Mouse (Mus musculus) midbrain, embryonic 13.5 days (tissue): Measurements from ENCODE around the gene Trappc6a. TPM values are rescaled to one million over a fixed set of nuclear protein-coding genes. Genes with fewer than 3 reads are reported as not detected.
A peak's percentile ranks its signal among the peaks of the same experiment; 100 is the strongest.

ENCODE experiments used
- ATAC-seq: fragments of 200-750 bp; cut with Nextera tagmentation; 2 replicates; pipeline ENCODE4 v1.8.0; 2017; ENCODE audit warnings: mild to moderate bottlenecking, moderate TSS enrichment, moderate library complexity
- H3K27ac ChIP-seq: fragments of 300-500 bp; sonication (generic); 2 replicates; pipeline ENCODE4 v1.5.1; 2015; ENCODE audit warnings: inconsistent platforms, mild to moderate bottlenecking, moderate library complexity
- H3K27me3 ChIP-seq: fragments of 300-500 bp; sonication (generic); 2 replicates; pipeline ENCODE4 v1.6.1; 2015; ENCODE audit warnings: mild to moderate bottlenecking, inconsistent platforms
- H3K36me3 ChIP-seq: fragments of 300-500 bp; sonication (generic); 2 replicates; pipeline ENCODE4 v1.6.1; 2015; ENCODE audit warnings: mild to moderate bottlenecking, inconsistent platforms
- H3K4me1 ChIP-seq: fragments of 300-500 bp; sonication (generic); replicated peaks from 2 replicates; pipeline ENCODE4 v1.6.1; 2015; ENCODE audit warnings: inconsistent platforms
- H3K4me2 ChIP-seq: fragments of 300-500 bp; sonication (generic); replicated peaks from 2 replicates; pipeline ENCODE4 v1.6.1; 2015; ENCODE audit warnings: moderate library complexity, mild to moderate bottlenecking, inconsistent platforms
- H3K4me3 ChIP-seq: fragments of 300-500 bp; sonication (generic); replicated peaks from 2 replicates; pipeline ENCODE4 v1.5.1; 2015; ENCODE audit warnings: mild to moderate bottlenecking, inconsistent platforms
- H3K9ac ChIP-seq: fragments of 300-500 bp; sonication (generic); replicated peaks from 2 replicates; pipeline ENCODE4 v1.6.1; 2015; ENCODE audit warnings: mild to moderate bottlenecking, inconsistent platforms
- H3K9me3 ChIP-seq: fragments of 300-500 bp; sonication (generic); 2 replicates; pipeline ENCODE4 v1.6.1; 2016; ENCODE audit warnings: mild to moderate bottlenecking, inconsistent platforms
- WGBS: fragments of 180-500 bp; shearing (Covaris S2); methylation state at CpG from one replicate; pipeline ENCODE4 v1.1.7; 2015; 5-methylcytosine and 5-hydroxymethylcytosine counted together
- polyA plus RNA-seq: library from polyadenylated mRNA; unstranded; fragments of >200 nt; fragmentation: Nextera tagmentation; extraction: Ambion mirVana; gene quantifications from 2 replicates; pipeline ENCODE4 v1.2.1, GENCODE M21; 2015

The Trappc6a gene
- polyA plus RNA-seq, 1 experiment from 2014 or later: 43.3 TPM

DNA sequence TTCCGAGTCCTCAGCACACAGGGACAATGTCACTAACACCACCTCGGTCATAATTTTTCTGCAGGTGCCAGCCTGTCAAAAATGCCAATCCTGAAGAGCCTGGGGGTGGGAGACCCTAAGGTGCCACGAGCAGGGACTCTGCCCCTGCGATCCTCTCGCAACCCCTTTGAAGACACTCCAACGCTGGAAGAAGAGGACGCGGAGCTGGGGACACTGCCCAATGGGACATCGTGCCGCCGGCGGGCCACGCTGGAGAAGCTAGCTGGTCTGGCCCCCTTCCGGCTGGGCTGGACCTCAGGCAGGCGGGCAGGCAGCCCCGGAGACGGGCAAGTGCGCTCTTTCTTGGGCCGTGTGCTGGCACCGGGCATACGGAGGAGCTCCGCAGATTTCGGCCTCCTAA lies 38.8 kb upstream of the Trappc6a start:
- Histone ChIP-seq H3K9me3 (no peaks in the 10 kb centered on the region), H3K4me2 (no peak overlapping the region), H3K4me3 (no peak overlapping the region), H3K27ac (no peak overlapping the region), H3K36me3 (no peaks in the 10 kb centered on the region), H3K9ac (no peak overlapping the region), H3K4me1 (peaks cover 6% of the 10 kb centered on the region), H3K27me3 (peaks cover 94% of the 10 kb centered on the region)
- no peak for ATAC-seq
- WGBS: 15% methylated on average over 23 of the region's 23 CpGs

DNA sequence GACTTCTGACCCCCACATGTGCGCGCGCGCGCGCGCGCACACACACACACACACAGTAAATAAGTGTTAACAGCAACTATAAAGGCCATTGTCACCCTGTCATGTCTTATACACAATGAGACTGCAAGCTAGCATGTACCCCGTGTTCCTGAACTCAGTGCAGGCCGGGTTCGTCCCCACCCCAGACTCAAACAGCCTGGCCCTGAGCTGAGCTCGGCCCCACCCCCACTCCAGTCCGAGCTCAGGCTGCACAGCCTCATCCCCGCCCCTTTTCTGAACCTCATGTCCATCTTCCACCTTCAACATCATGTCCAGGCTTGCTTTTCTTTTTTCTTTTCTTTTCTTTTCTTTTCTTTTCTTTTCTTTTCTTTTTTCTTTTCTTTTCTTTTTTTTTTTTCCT lies 37.9 kb upstream of the Trappc6a start:
- WGBS: 8% methylated on average over 14 of the region's 14 CpGs
- Histone ChIP-seq H3K4me1 (peaks cover 2% of the 10 kb centered on the region; the same call in 1 of the 2 replicates), H3K4me2 (no peak overlapping the region), H3K9ac (no peak overlapping the region), H3K27me3 (peaks cover 94% of the 10 kb centered on the region), H3K27ac (no peak overlapping the region), H3K4me3 (no peak overlapping the region), H3K9me3 (no peaks in the 10 kb centered on the region), H3K36me3 (no peaks in the 10 kb centered on the region)
- ATAC-seq: no peak

GRCm38 (mm10) chr7:19472403-19472802 lies 35.8 kb upstream of the Trappc6a start:
- Histone ChIP-seq H3K36me3 (no peaks in the 10 kb centered on the region), H3K9ac (no peak overlapping the region), H3K4me3 (no peak overlapping the region), H3K27me3 (peaks cover 91% of the 10 kb centered on the region), H3K4me1 (peaks cover 2% of the 10 kb centered on the region; the same call in 1 of the 2 replicates), H3K4me2 (no peak overlapping the region), H3K9me3 (no peaks in the 10 kb centered on the region), H3K27ac (no peak overlapping the region)
- 49% methylated on average over 4 of the region's 4 CpGs for WGBS
- no peak for ATAC-seq

GRCm38 (mm10) chr7:19473875-19474443 lies 34.2 kb upstream of the Trappc6a start:
- H3K9me3 ChIP-seq: no peaks in the 10 kb centered on the region
- H3K27me3 ChIP-seq: peaks cover 87% of the 10 kb centered on the region
- 0% methylated on average over 68 of the region's 89 CpGs for WGBS
- H3K4me2 ChIP-seq: peak overlapping the region; percentile 74
- H3K4me1 ChIP-seq: peaks cover 2% of the 10 kb centered on the region; the same call in 1 of the 2 replicates
- peak overlapping the region; percentile 50 for H3K4me3 ChIP-seq
- H3K36me3 ChIP-seq: no peaks in the 10 kb centered on the region
- peak; percentile 93 for ATAC-seq
- peak overlapping the region; percentile 69 for H3K9ac ChIP-seq
- H3K27ac ChIP-seq: peak overlapping the region; percentile 62

DNA sequence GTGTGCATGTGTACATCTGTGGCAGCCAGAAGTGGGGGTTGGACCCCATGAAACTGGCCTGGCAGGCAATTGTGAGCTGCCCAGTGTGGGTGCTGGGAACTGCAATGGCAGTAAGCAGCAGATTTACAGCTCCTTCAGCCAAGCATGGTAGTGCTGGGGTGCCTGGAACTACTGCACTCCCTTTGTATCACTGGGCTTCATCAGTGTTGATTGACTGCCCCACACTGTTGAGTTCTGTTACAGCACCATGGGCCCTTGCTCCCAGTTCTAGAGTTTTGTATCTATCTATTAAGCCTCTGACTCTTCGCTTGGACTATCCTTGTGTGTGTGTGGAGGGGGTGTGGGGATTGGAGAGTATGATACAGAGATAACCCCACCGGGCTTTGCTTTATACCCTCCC lies 31.1 kb upstream of the Trappc6a start:
- Histone ChIP-seq H3K27ac (no peak overlapping the region), H3K4me1 (0 out of 2 replicates have a peak, but pooled peaks cover 2% of the 10 kb centered on the region), H3K9me3 (no peaks in the 10 kb centered on the region), H3K36me3 (no peaks in the 10 kb centered on the region), H3K4me3 (no peak overlapping the region), H3K4me2 (no peak overlapping the region), H3K27me3 (peaks cover 57% of the 10 kb centered on the region), H3K9ac (no peak overlapping the region)
- ATAC-seq: no peak
- WGBS: 69% methylated on average over 2 of the region's 2 CpGs

- Histone ChIP-seq H3K4me3 (no peak overlapping the region), H3K27me3 (peaks cover 50% of the 10 kb centered on the region), H3K9me3 (no peaks in the 10 kb centered on the region), H3K4me2 (no peak overlapping the region), H3K4me1 (0 out of 2 replicates have a peak, but pooled peaks cover 2% of the 10 kb centered on the region), H3K27ac (no peak overlapping the region), H3K9ac (no peak overlapping the region), H3K36me3 (no peaks in the 10 kb centered on the region)
- 31% methylated on average over 14 of the region's 14 CpGs for WGBS
- no peak for ATAC-seq
These were observed 30.4 kb upstream of the Trappc6a start for GRCm38 (mm10) chr7:19477624-19478384.

GRCm38 (mm10) chr7:19483281-19483680 lies 24.9 kb upstream of the Trappc6a start:
- Histone ChIP-seq H3K27me3 (peaks cover 23% of the 10 kb centered on the region), H3K4me2 (no peak overlapping the region), H3K9me3 (no peaks in the 10 kb centered on the region), H3K36me3 (no peaks in the 10 kb centered on the region), H3K4me3 (no peak overlapping the region), H3K9ac (no peak overlapping the region), H3K4me1 (no peaks in the 10 kb centered on the region), H3K27ac (no peak overlapping the region)
- ATAC-seq: no peak
- WGBS: 87% methylated on average over 8 of the region's 8 CpGs

- ATAC-seq: no peak
- Histone ChIP-seq H3K27ac (no peak overlapping the region), H3K27me3 (peaks cover 44% of the 10 kb centered on the region), H3K9ac (no peak overlapping the region), H3K4me1 (peaks cover 7% of the 10 kb centered on the region; the same call in 1 of the 2 replicates), H3K36me3 (no peaks in the 10 kb centered on the region), H3K4me2 (no peak overlapping the region), H3K9me3 (no peaks in the 10 kb centered on the region), H3K4me3 (no peak overlapping the region)
- WGBS: 92% methylated on average over 1 of the region's 1 CpGs
These were observed 22.7 kb upstream of the Trappc6a start for GRCm38 (mm10) chr7:19485488-19485887.

GRCm38 (mm10) chr7:19486549-19486948 lies 21.6 kb upstream of the Trappc6a start:
- no peak for ATAC-seq
- H3K27me3 ChIP-seq: peaks cover 55% of the 10 kb centered on the region
- no peak overlapping the region for H3K4me2 ChIP-seq
- WGBS: 87% methylated on average over 7 of the region's 7 CpGs
- H3K4me3 ChIP-seq: no peak overlapping the region
- H3K4me1 ChIP-seq: peaks cover 7% of the 10 kb centered on the region; the same call in 1 of the 2 replicates
- no peaks in the 10 kb centered on the region for H3K36me3 ChIP-seq
- no peaks in the 10 kb centered on the region for H3K9me3 ChIP-seq
- H3K9ac ChIP-seq: no peak overlapping the region
- H3K27ac ChIP-seq: no peak overlapping the region

DNA sequence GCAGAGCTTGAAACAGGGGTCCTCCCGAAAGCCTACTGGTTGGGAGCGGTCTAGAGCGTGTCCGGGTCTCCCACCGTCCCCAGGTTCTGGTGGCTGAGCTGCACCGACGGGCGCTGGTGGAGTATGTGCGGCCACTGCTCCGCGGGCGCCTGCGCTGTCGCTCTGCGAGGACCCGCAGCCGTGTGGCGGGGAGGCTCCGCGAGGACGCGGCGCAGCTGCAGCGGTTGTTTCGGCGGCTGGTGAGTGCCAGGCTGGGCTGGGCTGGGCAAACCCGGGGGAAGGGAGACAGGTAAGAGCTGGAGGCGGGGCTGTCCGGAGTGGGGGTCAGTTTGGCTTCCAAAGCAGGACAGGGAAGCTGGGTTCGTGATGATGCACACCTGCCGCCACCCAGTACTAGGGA lies 18.7 kb upstream of the Trappc6a start:
- peak; percentile 67 for ATAC-seq
- peaks cover 71% of the 10 kb centered on the region for H3K27me3 ChIP-seq
- peaks cover 13% of the 10 kb centered on the region for H3K4me1 ChIP-seq
- no peak overlapping the region for H3K27ac ChIP-seq
- peak overlapping the region; percentile 45 for H3K4me2 ChIP-seq
- peak overlapping the region; percentile 25 for H3K4me3 ChIP-seq
- H3K9ac ChIP-seq: no peak overlapping the region
- no peaks in the 10 kb centered on the region for H3K9me3 ChIP-seq
- WGBS: 5% methylated on average over 31 of the region's 31 CpGs
- H3K36me3 ChIP-seq: no peaks in the 10 kb centered on the region

DNA sequence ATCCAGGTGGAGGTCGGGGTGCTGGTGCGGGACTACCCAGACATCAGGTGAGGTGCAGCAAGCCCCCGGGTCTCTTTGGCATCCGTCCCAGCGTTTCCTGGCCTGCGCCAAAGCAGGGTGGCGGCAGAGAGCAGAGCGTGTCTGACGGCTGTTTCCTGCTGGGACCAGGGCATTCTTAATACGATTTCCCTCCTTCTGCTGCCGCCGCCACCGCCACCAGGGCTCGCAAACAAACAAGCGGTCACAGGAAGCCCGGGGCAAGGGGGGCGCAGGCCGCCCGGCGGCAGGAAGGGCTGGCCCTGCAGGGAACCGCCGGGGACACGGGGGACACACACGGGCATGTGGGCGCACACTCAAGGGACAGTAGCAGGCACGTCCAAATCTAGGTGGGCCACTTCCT lies 16.5 kb upstream of the Trappc6a start:
- H3K9me3 ChIP-seq: no peaks in the 10 kb centered on the region
- peak overlapping the region; percentile 48 for H3K4me2 ChIP-seq
- H3K36me3 ChIP-seq: no peaks in the 10 kb centered on the region
- peak overlapping the region; percentile 46; the same call in 1 of the 2 replicates for H3K9ac ChIP-seq
- peaks cover 66% of the 10 kb centered on the region for H3K27me3 ChIP-seq
- WGBS: 3% methylated on average over 26 of the region's 26 CpGs
- H3K4me3 ChIP-seq: peak overlapping the region; percentile 24
- H3K4me1 ChIP-seq: peaks cover 13% of the 10 kb centered on the region
- no peak for ATAC-seq
- no peak overlapping the region for H3K27ac ChIP-seq

DNA sequence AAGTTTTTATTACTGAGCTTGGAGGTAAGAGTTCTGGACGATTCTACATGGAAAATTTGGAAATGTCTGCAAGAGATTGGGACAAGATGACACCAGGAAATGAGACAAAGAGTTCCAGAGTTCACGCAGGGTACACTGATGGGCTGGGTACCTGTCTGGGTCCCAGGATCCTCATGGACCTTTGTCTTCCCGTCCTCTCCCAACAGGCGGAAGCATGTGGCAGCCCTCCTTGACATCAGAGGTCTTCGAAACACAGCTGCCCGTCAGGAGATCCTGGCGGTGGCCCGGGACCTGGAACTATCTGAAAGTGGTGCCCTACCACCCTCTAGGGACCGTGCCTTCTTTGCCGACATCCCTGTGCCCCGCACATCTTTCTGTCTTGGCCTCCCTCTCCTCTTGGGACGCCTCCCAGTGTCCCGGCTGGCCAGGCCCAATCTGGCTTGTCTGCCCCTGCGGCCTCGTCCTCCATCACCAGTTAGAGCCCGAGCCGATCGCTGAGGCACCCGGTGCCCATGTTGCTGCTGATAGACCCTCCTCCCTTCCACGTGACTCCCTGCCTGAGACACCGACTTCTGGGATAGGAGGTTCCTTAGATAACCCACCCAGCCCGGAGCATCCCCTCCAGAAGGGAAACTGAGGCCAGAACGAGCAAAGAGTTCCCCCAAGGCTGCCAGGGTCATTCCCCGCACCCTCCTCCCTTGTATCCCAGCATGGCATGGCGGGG lies 13.3 kb upstream of the Trappc6a start:
- H3K27ac ChIP-seq: no peak overlapping the region
- H3K36me3 ChIP-seq: no peaks in the 10 kb centered on the region
- ATAC-seq: no peak
- no peak overlapping the region for H3K4me3 ChIP-seq
- no peaks in the 10 kb centered on the region for H3K9me3 ChIP-seq
- peaks cover 7% of the 10 kb centered on the region for H3K4me1 ChIP-seq
- H3K27me3 ChIP-seq: peaks cover 35% of the 10 kb centered on the region
- no peak overlapping the region for H3K9ac ChIP-seq
- WGBS: 83% methylated on average over 25 of the region's 25 CpGs
- H3K4me2 ChIP-seq: no peak overlapping the region
